Mouse (Mus musculus) brain, embryonic 14.5 days (tissue): ENCODE data around the gene Adam12.

Experiments
- CTCF ChIP-seq: fragments of 200-500 bp; IDR thresholded peaks from 2 replicates; pipeline ENCODE4 v1.5.1; 2012; ENCODE audit warnings: inconsistent platforms, mild to moderate bottlenecking, moderate library complexity, borderline replicate concordance; ENCODE audit not compliant: insufficient read depth, insufficient read length; ENCODE audit errors: extremely low read depth
- POLR2A ChIP-seq: fragments of 200-500 bp; IDR thresholded peaks from 2 replicates; pipeline ENCODE4 v1.6.1; 2012; ENCODE audit warnings: mild to moderate bottlenecking, inconsistent platforms, borderline replicate concordance; ENCODE audit not compliant: poor library complexity, insufficient read depth, insufficient read length, severe bottlenecking; ENCODE audit errors: extremely low read depth

DNA sequence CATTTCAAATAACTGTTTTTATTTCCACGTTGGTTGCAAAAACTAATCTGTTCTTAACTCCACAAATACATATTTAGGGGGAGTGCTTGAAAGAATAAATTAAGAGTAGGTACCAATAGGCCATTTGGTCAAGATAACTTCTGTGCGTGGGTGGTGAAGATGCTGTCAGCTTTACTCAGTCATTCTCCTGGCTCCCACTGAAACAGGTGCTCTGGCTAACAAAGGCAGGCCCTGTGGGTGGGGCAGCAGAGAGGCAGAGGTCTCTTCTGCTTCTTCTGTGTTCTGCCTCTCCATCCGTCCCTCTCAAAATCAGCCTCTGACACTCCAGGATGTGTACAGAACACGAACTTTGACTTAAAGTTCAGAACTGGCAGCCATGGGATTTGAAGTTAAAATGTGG is 33.8 kb upstream of the Adam12 start:
- no peak for TF ChIP-seq CTCF
- TF ChIP-seq POLR2A = no peak
